Mouse (Mus musculus): Measurements from ENCODE around the gene Smarcb1. TPM values are rescaled to one million over a fixed set of nuclear protein-coding genes. Genes with fewer than 3 reads are reported as not detected.

Smarcb1 gene
- total RNA-seq, 1 experiment: 84.4 TPM

DNA sequence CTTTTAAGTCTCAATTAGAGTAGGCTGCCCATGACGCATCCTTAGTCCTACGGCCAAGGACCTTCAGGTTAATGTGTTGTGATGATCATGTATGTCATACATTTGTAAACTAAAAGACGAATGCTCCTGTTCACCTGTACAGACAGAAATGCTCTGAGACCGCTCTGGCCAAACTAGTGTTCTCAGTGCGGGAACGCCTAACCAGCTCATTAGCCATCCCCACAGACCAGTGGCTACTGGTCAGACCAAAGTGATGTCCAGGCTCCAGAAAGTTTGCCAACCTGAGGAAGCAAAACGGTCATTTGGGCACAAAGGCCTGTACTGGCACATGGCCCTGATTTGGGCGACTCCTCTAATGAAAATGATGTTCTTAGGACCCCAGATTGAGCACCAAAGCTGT is 36.7 kb downstream of the Smarcb1 start:
- H3K27ac ChIP-seq (ENCODE audit: insufficient read depth, low read depth, low read length, poor library complexity, severe bottlenecking): no peak overlapping the region
- TF ChIP-seq ZC3H11A (IDR thresholded peaks at IDR 0.05; ENCODE audit: borderline replicate concordance, low read depth, low read length): no peak
- TF ChIP-seq MAFK (IDR thresholded peaks at IDR 0.05; ENCODE audit: insufficient read depth, low read depth, low read length): no peak
- TF ChIP-seq ZNF384 (IDR thresholded peaks at IDR 0.05; ENCODE audit: low read depth, low read length): no peak
- TF ChIP-seq CHD2 (IDR thresholded peaks at IDR 0.05; ENCODE audit: low read depth, low read length): no peak
- TF ChIP-seq HCFC1 (IDR thresholded peaks at IDR 0.05; ENCODE audit: borderline replicate concordance, insufficient read depth, low read length): no peak
- peaks cover 10 to 23% of the 10 kb centered on the region in 2 experiments for H3K4me1 ChIP-seq (ENCODE audit: control insufficient read depth in 2 of 2, insufficient read depth in 2 of 2, low read length in 2 of 2, poor library complexity in 1 of 2)
- in situ Hi-C loops (cut with MboI; ENCODE audit: low sequenced_read_pairs in 2 of 2, unreplicated experiment in 2 of 2): no loop called here
- H3K36me3 ChIP-seq (ENCODE audit: control insufficient read depth, insufficient read depth, low read length, poor library complexity, severe bottlenecking): no peaks in the 10 kb centered on the region
- no peaks in the 10 kb centered on the region for H3K9me3 ChIP-seq (ENCODE audit: control insufficient read depth, insufficient read depth, low read depth, low read length)
- no peak overlapping the region for H3K9ac ChIP-seq (ENCODE audit: insufficient read depth, low read depth, low read length, poor library complexity, severe bottlenecking)
- no peak for DNase-seq (ENCODE audit: low read depth, low spot score)
- H3K4me3 ChIP-seq (ENCODE audit: insufficient read depth in 1 of 2, low read depth in 1 of 2, low read length in 2 of 2, poor library complexity in 1 of 2, severe bottlenecking in 1 of 2): no peak overlapping the region

DNA sequence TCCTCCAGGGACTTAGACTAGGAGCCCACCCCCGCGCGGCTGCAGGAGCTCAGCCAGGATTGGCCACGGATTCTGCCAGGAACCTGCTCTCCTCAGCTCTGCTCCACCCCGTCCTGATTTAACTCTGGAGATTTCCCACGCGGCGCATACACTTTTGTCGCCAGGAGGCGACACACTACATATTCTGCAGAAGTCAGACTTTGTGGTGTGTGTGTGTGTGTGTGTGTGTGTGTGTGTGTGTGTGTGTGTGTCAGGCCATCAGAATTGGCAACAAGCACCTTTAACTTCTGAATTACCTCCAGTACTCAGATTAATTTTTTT is 38.2 kb downstream of the Smarcb1 start:
- H3K36me3 ChIP-seq (ENCODE audit: control insufficient read depth, insufficient read depth, low read length, poor library complexity, severe bottlenecking): no peaks in the 10 kb centered on the region
- peak overlapping the region; percentile 90 for H3K27ac ChIP-seq (ENCODE audit: insufficient read depth, low read depth, low read length, poor library complexity, severe bottlenecking)
- H3K9ac ChIP-seq (ENCODE audit: insufficient read depth, low read depth, low read length, poor library complexity, severe bottlenecking): peak overlapping the region; percentile 78
- H3K4me3 ChIP-seq (ENCODE audit: insufficient read depth in 1 of 2, low read depth in 1 of 2, low read length in 2 of 2, poor library complexity in 1 of 2, severe bottlenecking in 1 of 2): peak overlapping the region; percentile 47 to 64
- DNase-seq (ENCODE audit: low read depth, low spot score): peak; percentile 87
- no peaks in the 10 kb centered on the region for H3K9me3 ChIP-seq (ENCODE audit: control insufficient read depth, insufficient read depth, low read depth, low read length)
- H3K4me1 ChIP-seq (ENCODE audit: control insufficient read depth in 2 of 2, insufficient read depth in 2 of 2, low read length in 2 of 2, poor library complexity in 1 of 2): peaks cover 9 to 12% of the 10 kb centered on the region in 2 experiments
- TF ChIP-seq ZNF384 (IDR thresholded peaks at IDR 0.05; ENCODE audit: low read depth, low read length) (no peak), MAFK (IDR thresholded peaks at IDR 0.05; ENCODE audit: insufficient read depth, low read depth, low read length) (no peak), CHD2 (IDR thresholded peaks at IDR 0.05; ENCODE audit: low read depth, low read length) (no peak), HCFC1 (IDR thresholded peaks at IDR 0.05; ENCODE audit: borderline replicate concordance, insufficient read depth, low read length) (no peak), ZC3H11A (IDR thresholded peaks at IDR 0.05; ENCODE audit: borderline replicate concordance, low read depth, low read length) (no peak)
- in situ Hi-C loops (cut with MboI; ENCODE audit: low sequenced_read_pairs in 2 of 2, unreplicated experiment in 2 of 2): no loop called here

DNA sequence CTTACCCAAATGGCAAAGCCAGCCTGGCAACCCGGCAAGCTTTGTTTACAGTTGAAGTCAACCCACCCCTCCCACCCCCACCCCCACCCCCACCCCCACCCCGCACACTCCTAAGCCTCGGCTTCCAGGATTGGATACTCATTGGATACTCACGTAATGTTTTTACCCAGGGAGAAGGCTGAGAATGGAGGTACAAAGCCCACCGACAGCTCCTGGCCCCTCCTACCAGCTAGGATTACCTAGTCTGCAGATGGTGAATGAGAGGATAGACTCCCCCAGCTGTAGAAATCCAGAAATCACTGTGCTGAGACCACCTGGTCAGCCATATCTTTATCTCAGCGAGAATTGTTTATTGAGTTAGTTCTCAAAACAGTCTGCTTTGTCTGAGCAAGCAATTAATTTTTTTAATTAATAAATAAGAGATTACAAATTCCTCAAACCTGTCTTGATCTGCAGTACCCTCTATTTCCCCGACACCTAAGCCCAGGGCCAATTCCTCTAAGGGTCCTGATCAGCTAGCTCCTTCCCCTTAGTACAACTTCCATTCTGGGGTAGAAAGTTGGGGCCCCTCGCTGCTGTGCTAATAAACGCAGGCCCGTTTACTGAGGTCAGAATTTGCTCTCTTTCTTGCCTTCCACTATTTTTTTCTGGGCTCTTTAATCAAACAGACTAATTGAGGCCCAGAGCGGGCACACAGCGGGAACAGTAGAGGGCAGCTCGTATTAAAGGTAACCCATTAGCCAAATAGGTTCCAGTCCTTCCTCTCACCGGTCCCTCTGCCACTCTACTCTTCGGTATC is 38.8 kb downstream of the Smarcb1 start:
- Histone ChIP-seq H3K4me1 (ENCODE audit: control insufficient read depth in 2 of 2, insufficient read depth in 2 of 2, low read length in 2 of 2, poor library complexity in 1 of 2) (peaks cover 9% of the 10 kb centered on the region in 2 experiments), H3K4me3 (ENCODE audit: insufficient read depth in 1 of 2, low read depth in 1 of 2, low read length in 2 of 2, poor library complexity in 1 of 2, severe bottlenecking in 1 of 2) (peak overlapping the region; percentile 47 to 64), H3K9me3 (ENCODE audit: control insufficient read depth, insufficient read depth, low read depth, low read length) (no peaks in the 10 kb centered on the region), H3K27ac (ENCODE audit: insufficient read depth, low read depth, low read length, poor library complexity, severe bottlenecking) (peak overlapping the region; percentile 97), H3K36me3 (ENCODE audit: control insufficient read depth, insufficient read depth, low read length, poor library complexity, severe bottlenecking) (no peaks in the 10 kb centered on the region), H3K9ac (ENCODE audit: insufficient read depth, low read depth, low read length, poor library complexity, severe bottlenecking) (peak overlapping the region; percentile 78)
- no peak for DNase-seq (ENCODE audit: low read depth, low spot score)
- in situ Hi-C loops (cut with MboI; ENCODE audit: low sequenced_read_pairs in 2 of 2, unreplicated experiment in 2 of 2): no loop called here
- TF ChIP-seq ZC3H11A (IDR thresholded peaks at IDR 0.05; ENCODE audit: borderline replicate concordance, low read depth, low read length) (no peak), HCFC1 (IDR thresholded peaks at IDR 0.05; ENCODE audit: borderline replicate concordance, insufficient read depth, low read length) (no peak), CHD2 (IDR thresholded peaks at IDR 0.05; ENCODE audit: low read depth, low read length) (no peak)

DNA sequence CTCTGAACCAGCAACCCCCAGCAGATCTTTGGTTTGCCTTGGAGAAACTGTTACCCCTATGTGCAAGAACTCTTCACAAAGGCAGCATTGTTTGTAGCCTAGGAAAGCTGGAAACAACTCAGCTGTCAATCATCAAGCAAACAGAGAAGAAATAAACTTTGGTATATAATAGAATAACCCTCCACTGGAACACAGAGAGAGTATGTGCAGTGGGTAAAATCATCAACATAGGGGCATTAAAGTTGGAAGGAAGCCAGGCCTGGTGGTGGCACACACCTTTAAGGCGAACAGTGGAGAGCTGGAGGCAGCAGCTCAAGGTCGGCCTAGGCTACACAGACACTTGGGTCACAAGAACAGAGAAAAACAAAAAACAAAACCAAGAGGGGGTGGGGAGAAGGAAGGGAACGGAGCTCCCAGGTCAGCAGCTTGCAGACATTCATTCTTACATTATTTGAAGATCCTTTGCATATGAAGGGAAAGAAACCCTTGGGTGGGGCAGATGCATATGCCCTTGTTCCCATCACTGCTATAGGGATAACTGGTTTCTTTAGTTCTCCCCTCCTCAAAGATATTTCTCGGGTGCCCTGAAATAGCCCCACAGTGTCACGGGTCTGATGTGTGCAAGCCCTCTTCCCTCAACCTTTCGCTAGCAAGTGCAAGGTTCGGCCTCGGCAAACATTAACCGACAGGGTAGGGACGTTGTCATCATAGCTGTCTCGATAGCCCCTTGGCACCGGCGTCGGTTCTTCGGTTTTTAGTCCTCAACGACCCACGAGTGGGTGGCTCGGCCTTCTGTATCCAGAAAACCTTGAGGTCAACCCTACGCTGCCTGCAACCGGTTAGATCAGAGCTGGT is 39.6 kb downstream of the Smarcb1 start:
- peak overlapping the region; percentile 43 to 54 for H3K4me3 ChIP-seq (ENCODE audit: insufficient read depth in 1 of 2, low read depth in 1 of 2, low read length in 2 of 2, poor library complexity in 1 of 2, severe bottlenecking in 1 of 2)
- in situ Hi-C loops (cut with MboI; ENCODE audit: low sequenced_read_pairs in 2 of 2, unreplicated experiment in 2 of 2): no loop called here
- H3K4me1 ChIP-seq (ENCODE audit: control insufficient read depth in 2 of 2, insufficient read depth in 2 of 2, low read length in 2 of 2, poor library complexity in 1 of 2): peaks cover 9% of the 10 kb centered on the region in 2 experiments
- peak overlapping the region; percentile 97 for H3K27ac ChIP-seq (ENCODE audit: insufficient read depth, low read depth, low read length, poor library complexity, severe bottlenecking)
- H3K9me3 ChIP-seq (ENCODE audit: control insufficient read depth, insufficient read depth, low read depth, low read length): no peaks in the 10 kb centered on the region
- TF ChIP-seq MAFK (IDR thresholded peaks at IDR 0.05; ENCODE audit: insufficient read depth, low read depth, low read length) (no peak), CHD2 (IDR thresholded peaks at IDR 0.05; ENCODE audit: low read depth, low read length) (no peak), ZNF384 (IDR thresholded peaks at IDR 0.05; ENCODE audit: low read depth, low read length) (no peak), ZC3H11A (IDR thresholded peaks at IDR 0.05; ENCODE audit: borderline replicate concordance, low read depth, low read length) (no peak), HCFC1 (IDR thresholded peaks at IDR 0.05; ENCODE audit: borderline replicate concordance, insufficient read depth, low read length) (no peak)
- H3K36me3 ChIP-seq (ENCODE audit: control insufficient read depth, insufficient read depth, low read length, poor library complexity, severe bottlenecking): no peaks in the 10 kb centered on the region
- peak overlapping the region; percentile 50 for H3K9ac ChIP-seq (ENCODE audit: insufficient read depth, low read depth, low read length, poor library complexity, severe bottlenecking)
- DNase-seq (ENCODE audit: low read depth, low spot score): peak; percentile 50

All from ES-E14 (cell line).